Mouse (Mus musculus) CH12.LX (cell line): Measurements from ENCODE around the gene 4930539E08Rik.

Experiments
- CHD2 ChIP-seq: IDR thresholded peaks from 2 replicates; pipeline ENCODE4 v1.6.1; 2011; ENCODE audit warnings: low read length, improper control_type of control experiment
- CTCF ChIP-seq, 2 experiments: IDR thresholded peaks in 1 of 2; conservative IDR thresholded peaks in 1 of 2; 2 replicates each; pipeline ENCODE4 v1.5.1; 2011 to 2012; ENCODE audit warnings: low read depth in 2 of 2, low read length in 2 of 2, improper control_type of control experiment in 1 of 2, inconsistent platforms in 1 of 2, mild to moderate bottlenecking in 1 of 2, moderate library complexity in 1 of 2
- E2F4 ChIP-seq: IDR thresholded peaks from 2 replicates; pipeline ENCODE4 v1.6.1; 2011; ENCODE audit warnings: low read depth, low read length, improper control_type of control experiment; ENCODE audit not compliant: insufficient replicate concordance
- MAX ChIP-seq: IDR thresholded peaks from 2 replicates; pipeline ENCODE4 v1.6.1; 2011; ENCODE audit warnings: low read length, improper control_type of control experiment
- POLR2A ChIP-seq: IDR thresholded peaks from 2 replicates; pipeline ENCODE4 v1.6.1; 2011; ENCODE audit warnings: low read depth, mild to moderate bottlenecking, improper control_type of control experiment, low read length
- RAD21 ChIP-seq: IDR thresholded peaks from 2 replicates; pipeline ENCODE4 v1.6.1; 2011; ENCODE audit warnings: low read depth, mild to moderate bottlenecking, low read length, improper control_type of control experiment, moderate library complexity
- RCOR1 ChIP-seq: conservative IDR thresholded peaks from 2 replicates; pipeline ENCODE4 v1.6.1; 2012; ENCODE audit warnings: low read depth, mild to moderate bottlenecking, inconsistent platforms, low read length, improper control_type of control experiment
- SMC3 ChIP-seq: IDR thresholded peaks from 2 replicates; pipeline ENCODE4 v1.6.1; 2011; ENCODE audit warnings: low read depth, low read length, improper control_type of control experiment
- USF1 ChIP-seq: IDR thresholded peaks from 2 replicates; pipeline ENCODE4 v1.6.1; 2014; ENCODE audit warnings: low read depth, mild to moderate bottlenecking, inconsistent platforms, low read length, improper control_type of control experiment
- ZMIZ1 ChIP-seq: IDR thresholded peaks from 2 replicates; pipeline ENCODE4 v1.6.1; 2012; ENCODE audit warnings: low read depth, mild to moderate bottlenecking, inconsistent platforms, low read length, improper control_type of control experiment

GRCm38 (mm10) chr17:28871831-28872230 is 43.3 kb downstream of the 4930539E08Rik start:
- no peak for TF ChIP-seq CTCF (conservative IDR thresholded peaks at IDR 0.05 in 1 of 2, IDR thresholded peaks at IDR 0.05 in 1 of 2; ENCODE audit: low read depth in 2 of 2, low read length in 2 of 2)
- TF ChIP-seq RCOR1, result no peak
- no peak for TF ChIP-seq SMC3
- TF ChIP-seq E2F4, result no peak
- no peak for TF ChIP-seq POLR2A
- no peak for TF ChIP-seq USF1
- no peak for TF ChIP-seq CHD2
- no peak for TF ChIP-seq ZMIZ1
- TF ChIP-seq RAD21, result no peak
- no peak for TF ChIP-seq MAX
